Mouse (Mus musculus) induced T-regulatory cell, adult 2 months (primary cell): ENCODE measurements at regions not wholly inside any gene's neighbourhood (a gene's known extent, or its start where the extent isn't known, plus 50 kb on each side); places are given as distances from the start of the nearest gene placed in this dataset.

ENCODE experiments used
- DNase-seq: peaks from one replicate; pipeline ENCODE4 v3.0.0-alpha.2; 2012; ENCODE audit warnings: low read depth

- no peak for DNase-seq
Measured at GRCm38 (mm10) chr13:80946034-80946433, 62.9 kb downstream of the Arrdc3 start.

GRCm38 (mm10) chr13:80947705-80948104, 64.5 kb downstream of the Arrdc3 start:
- no peak for DNase-seq

GRCm38 (mm10) chr13:80949133-80949697, 66.0 kb downstream of the Arrdc3 start:
- DNase-seq = no peak

GRCm38 (mm10) chr13:80950239-80950638, 67.1 kb downstream of the Arrdc3 start:
- no peak for DNase-seq

GRCm38 (mm10) chr13:80950803-80951202, 67.6 kb downstream of the Arrdc3 start:
- DNase-seq = no peak

- no peak for DNase-seq
Measured at GRCm38 (mm10) chr13:80951327-80951726, 68.1 kb downstream of the Arrdc3 start.

- DNase-seq = no peak
Measured at GRCm38 (mm10) chr13:80952851-80953250, 69.7 kb downstream of the Arrdc3 start.

- no peak for DNase-seq
Measured at GRCm38 (mm10) chr13:80954059-80954645, 71.0 kb downstream of the Arrdc3 start.

GRCm38 (mm10) chr13:80956966-80957365, 73.8 kb downstream of the Arrdc3 start:
- no peak for DNase-seq

GRCm38 (mm10) chr13:80957419-80958139, 74.4 kb downstream of the Arrdc3 start:
- no peak for DNase-seq

- DNase-seq = no peak
Measured at GRCm38 (mm10) chr13:80959763-80960162, 76.6 kb downstream of the Arrdc3 start.

GRCm38 (mm10) chr13:80961985-80962617, 78.9 kb downstream of the Arrdc3 start:
- no peak for DNase-seq

GRCm38 (mm10) chr13:80962789-80963590, 79.8 kb downstream of the Arrdc3 start:
- DNase-seq = peak; percentile 23

- no peak for DNase-seq
Measured at GRCm38 (mm10) chr13:80963591-80963940, 80.4 kb downstream of the Arrdc3 start.

GRCm38 (mm10) chr13:80971664-80972063, 88.5 kb downstream of the Arrdc3 start:
- DNase-seq = no peak

GRCm38 (mm10) chr13:80974424-80974823, 91.2 kb downstream of the Arrdc3 start:
- DNase-seq = no peak

GRCm38 (mm10) chr13:80977266-80977665, 94.1 kb downstream of the Arrdc3 start:
- no peak for DNase-seq

GRCm38 (mm10) chr13:80981201-80981600, 98.0 kb downstream of the Arrdc3 start:
- DNase-seq = no peak

GRCm38 (mm10) chr13:80986657-80987056, 103.5 kb downstream of the Arrdc3 start:
- no peak for DNase-seq

- DNase-seq = no peak
Measured at GRCm38 (mm10) chr13:80989756-80990155, 106.6 kb downstream of the Arrdc3 start.

- DNase-seq = no peak
Measured at GRCm38 (mm10) chr13:80992342-80992741, 109.2 kb downstream of the Arrdc3 start.
